Mouse (Mus musculus): Measurements from ENCODE around the gene Phc2. TPM values are rescaled to one million over a fixed set of nuclear protein-coding genes. Genes with fewer than 3 reads are reported as not detected.
"Not testable (repeated sequence)": the region's sequence is repeated elsewhere in the genome, so short reads cannot be mapped to it uniquely, and the experiment has no call there.

The Phc2 gene
- polyA plus RNA-seq (2014; fragmentation: Nextera tagmentation; extraction: Ambion mirVana) = 99.0 and 107 TPM in 2 replicates

DNA sequence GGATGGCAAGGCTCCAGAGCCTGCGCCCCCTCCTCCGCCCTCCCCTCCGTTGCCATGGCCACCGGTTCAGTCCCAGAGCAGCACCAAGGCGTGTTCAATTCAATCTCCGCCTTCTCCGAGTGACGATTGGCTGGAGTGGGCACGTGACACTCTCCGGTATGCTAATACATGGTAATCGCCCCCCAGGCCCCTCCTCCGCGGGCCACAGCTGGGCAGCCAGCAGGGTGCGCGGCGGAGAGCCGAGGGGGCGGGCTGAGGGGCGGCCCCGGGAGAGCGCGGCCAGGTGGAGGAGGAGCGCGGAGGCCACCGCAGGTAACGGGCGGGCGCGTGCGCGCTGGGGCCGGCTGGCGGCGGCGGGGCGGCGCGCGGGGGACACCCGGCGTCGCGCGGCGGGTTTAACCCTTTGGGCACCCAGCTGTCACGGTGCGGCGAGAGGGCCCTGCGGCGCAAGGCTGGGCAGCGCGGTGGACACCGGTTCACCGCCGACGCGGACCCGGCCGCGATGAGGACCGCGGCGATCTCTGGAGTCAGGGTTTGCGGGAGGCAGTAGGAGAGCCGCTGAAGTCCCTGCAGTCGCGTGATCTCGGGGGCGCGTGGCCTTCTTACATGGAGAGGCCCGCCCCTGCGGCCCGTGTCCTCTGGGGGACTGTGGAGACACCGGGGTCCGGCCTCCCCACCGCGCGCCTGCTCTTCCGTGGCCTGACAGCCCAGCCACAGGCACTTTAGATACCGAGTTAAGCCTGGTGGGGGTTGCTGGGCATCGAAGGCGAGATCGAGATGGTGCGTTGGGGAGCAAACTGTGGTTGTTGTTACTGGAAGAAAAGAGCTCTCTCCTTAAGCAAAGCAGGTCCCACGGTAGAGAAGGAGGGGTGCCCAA is at the start of gene Phc2:
Gene Phc2, plus strand, starts transcription at position 198 of the 877 bp plus-strand sequence.
- Histone ChIP-seq H3K9ac (peak within 1 kb of the TSS; percentile 67), H3K27me3 (ENCODE audit: insufficient read depth, low read length) (no peaks in the 10 kb centered on the region), H3K4me2 (peak within 1 kb of the TSS; percentile 94), H3K27ac (ENCODE audit: low read depth) (peak within 1 kb of the TSS; percentile 66), H3K4me1 (ENCODE audit: insufficient read depth) (peaks cover 20% of the 10 kb centered on the region), H3K9me3 (ENCODE audit: low read depth, low read length) (no peaks in the 10 kb centered on the region), H3K4me3 (ENCODE audit: low read depth, low read length) (peak within 1 kb of the TSS; percentile 70), H3K36me3 (ENCODE audit: insufficient read depth) (no peaks in the 10 kb centered on the region)
- TF ChIP-seq CTCF (IDR thresholded peaks at IDR 0.05; ENCODE audit: low read depth) = peak; percentile 18; the same call in 1 of the 2 replicates
- under 1% methylated on average over 85 of the region's 85 CpGs for WGBS
- DNase-seq (peak; percentile 98), ATAC-seq (ENCODE audit: insufficient read depth) (peak; percentile 91)

DNA sequence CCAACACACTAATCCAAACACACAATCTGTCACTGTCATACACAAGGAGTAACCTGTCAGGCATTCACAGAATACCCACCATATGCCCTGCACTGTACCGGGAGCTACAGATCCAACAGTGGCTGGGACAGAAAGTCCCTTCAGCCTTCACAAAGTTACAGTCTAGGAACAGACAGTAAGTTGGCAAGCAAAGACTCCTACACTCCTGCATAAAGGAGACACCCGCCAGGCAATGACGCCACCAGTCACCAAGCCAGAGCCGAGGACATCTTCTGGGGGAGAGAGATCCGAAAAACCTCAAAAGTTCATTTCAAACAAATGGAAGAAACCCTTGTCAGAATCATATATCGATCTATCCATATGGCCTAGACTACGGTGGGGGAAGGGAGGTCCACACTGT is 47.9 kb upstream of the Phc2 start:
- 92% methylated on average over 7 of the region's 7 CpGs for WGBS
- no peak for TF ChIP-seq CTCF (IDR thresholded peaks at IDR 0.05; ENCODE audit: low read depth)
- ATAC-seq (ENCODE audit: insufficient read depth) = no peak
- Histone ChIP-seq H3K4me1 (ENCODE audit: insufficient read depth) (peaks cover 4% of the 10 kb centered on the region; the same call in 1 of the 2 replicates), H3K4me3 (ENCODE audit: low read depth, low read length) (no peak overlapping the region), H3K4me2 (no peak overlapping the region), H3K9me3 (ENCODE audit: low read depth, low read length) (no peaks in the 10 kb centered on the region), H3K9ac (no peak overlapping the region), H3K36me3 (ENCODE audit: insufficient read depth) (peaks cover 22% of the 10 kb centered on the region), H3K27me3 (ENCODE audit: insufficient read depth, low read length) (no peaks in the 10 kb centered on the region), H3K27ac (ENCODE audit: low read depth) (no peak overlapping the region)
- DNase-seq = no peak

DNA sequence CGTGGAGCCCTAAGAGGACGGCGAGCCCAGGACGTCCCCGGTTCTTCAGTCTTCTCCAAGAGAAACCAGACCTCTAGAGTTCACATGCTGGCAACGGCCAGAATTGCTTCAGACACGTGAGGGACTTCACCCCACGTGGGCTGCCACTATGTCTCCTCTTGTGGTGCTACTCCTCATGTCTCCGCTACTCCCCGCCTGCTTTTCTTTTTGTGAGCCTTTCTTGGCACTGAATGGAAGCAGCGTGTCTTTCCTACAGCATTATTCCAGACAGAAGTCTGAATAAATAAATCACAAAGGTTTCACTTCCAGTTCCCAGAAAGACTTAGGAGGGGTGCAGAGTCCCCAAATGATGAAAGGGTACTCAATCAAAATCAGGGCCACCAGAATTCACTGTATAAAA is 46.8 kb upstream of the Phc2 start:
- Histone ChIP-seq H3K4me1 (ENCODE audit: insufficient read depth) (peaks cover 4% of the 10 kb centered on the region; the same call in 1 of the 2 replicates), H3K36me3 (ENCODE audit: insufficient read depth) (peaks cover 20% of the 10 kb centered on the region), H3K4me3 (ENCODE audit: low read depth, low read length) (no peak overlapping the region), H3K27ac (ENCODE audit: low read depth) (no peak overlapping the region), H3K9ac (no peak overlapping the region), H3K9me3 (ENCODE audit: low read depth, low read length) (no peaks in the 10 kb centered on the region), H3K4me2 (no peak overlapping the region), H3K27me3 (ENCODE audit: insufficient read depth, low read length) (no peaks in the 10 kb centered on the region)
- WGBS = 75% methylated on average over 11 of the region's 11 CpGs
- TF ChIP-seq CTCF (IDR thresholded peaks at IDR 0.05; ENCODE audit: low read depth) = no peak
- ATAC-seq (ENCODE audit: insufficient read depth) = no peak
- DNase-seq = no peak

DNA sequence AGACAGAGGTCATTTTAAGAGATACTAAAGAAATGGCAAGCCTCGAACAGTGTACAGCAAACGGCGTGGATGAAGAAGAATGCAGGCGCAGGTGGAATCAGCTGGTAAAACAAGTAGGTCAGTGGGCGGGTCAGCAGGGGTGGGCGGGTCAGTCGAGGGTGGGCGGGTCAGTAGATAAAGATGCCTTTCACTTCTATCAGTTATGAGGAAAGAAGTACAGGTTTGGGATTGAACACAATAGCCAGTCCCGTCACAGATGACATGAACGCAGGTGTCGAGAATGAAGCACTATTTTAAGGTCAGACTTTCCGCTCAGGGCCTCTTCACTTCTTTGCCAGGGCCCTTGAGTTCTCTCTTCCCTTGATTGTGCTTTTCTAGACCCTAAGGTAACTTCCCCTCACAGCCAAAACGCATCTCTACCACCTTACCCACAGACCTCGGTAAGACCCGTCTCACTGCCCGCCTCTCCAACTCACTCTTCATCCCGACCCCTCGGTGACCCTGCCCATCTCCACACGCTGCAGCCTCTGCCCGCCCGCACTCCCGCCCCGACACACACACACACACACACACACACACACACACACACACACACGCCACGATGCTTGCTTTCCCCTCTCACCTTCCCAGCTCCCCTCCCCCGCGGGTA is 45.1 kb upstream of the Phc2 start:
- H3K4me2 ChIP-seq = peak overlapping the region; percentile 72
- H3K4me3 ChIP-seq (ENCODE audit: low read depth, low read length) = peak overlapping the region; percentile 54
- ATAC-seq (ENCODE audit: insufficient read depth) (peak; percentile 50), DNase-seq (no peak)
- no peaks in the 10 kb centered on the region for H3K27me3 ChIP-seq (ENCODE audit: insufficient read depth, low read length)
- 5% methylated on average over 27 of the region's 27 CpGs for WGBS
- H3K4me1 ChIP-seq (ENCODE audit: insufficient read depth) = peaks cover 4% of the 10 kb centered on the region; the same call in 1 of the 2 replicates
- no peak overlapping the region for H3K27ac ChIP-seq (ENCODE audit: low read depth)
- peak overlapping the region; percentile 56 for H3K9ac ChIP-seq
- H3K36me3 ChIP-seq (ENCODE audit: insufficient read depth) = peaks cover 2% of the 10 kb centered on the region
- no peaks in the 10 kb centered on the region for H3K9me3 ChIP-seq (ENCODE audit: low read depth, low read length)
- TF ChIP-seq CTCF (IDR thresholded peaks at IDR 0.05; ENCODE audit: low read depth) = no peak

DNA sequence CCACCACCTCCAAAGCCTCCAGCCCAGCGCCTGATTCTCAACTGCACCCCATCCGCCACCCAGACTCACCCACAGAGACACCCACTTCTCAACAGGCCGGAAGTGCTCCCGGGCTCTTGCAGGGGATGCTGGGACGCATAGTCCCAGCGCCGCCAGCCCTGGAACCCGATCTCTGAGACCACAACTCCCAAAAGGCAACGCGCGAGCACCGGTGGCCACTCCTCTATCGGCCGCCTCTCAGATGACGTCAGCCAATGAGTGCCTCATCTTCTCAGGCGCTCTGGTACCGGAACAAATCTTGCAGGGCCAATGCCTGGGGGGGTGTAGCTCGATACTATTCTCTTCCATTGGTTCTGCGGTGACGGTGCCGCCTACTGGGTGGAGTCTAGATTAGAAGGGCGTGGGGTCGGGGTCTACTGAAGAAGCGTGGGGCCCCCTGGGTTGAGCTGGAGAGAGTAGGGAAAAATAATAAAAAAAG is 44.5 kb upstream of the Phc2 start, which contains the start of gene Zscan20:
Gene Zscan20, minus strand, starts transcription at position 174 of the 478 bp plus-strand sequence.
- H3K4me3 ChIP-seq (ENCODE audit: low read depth, low read length) = peak within 1 kb of the TSS; percentile 54
- DNase-seq (peak; percentile 99), ATAC-seq (ENCODE audit: insufficient read depth) (peak; percentile 97)
- H3K4me2 ChIP-seq = peak within 1 kb of the TSS; percentile 72
- H3K36me3 ChIP-seq (ENCODE audit: insufficient read depth) = no peaks in the 10 kb centered on the region
- H3K27ac ChIP-seq (ENCODE audit: low read depth) = no peak within 1 kb of the TSS
- TF ChIP-seq CTCF (IDR thresholded peaks at IDR 0.05; ENCODE audit: low read depth) = peak; percentile 47
- H3K4me1 ChIP-seq (ENCODE audit: insufficient read depth) = peaks cover 4% of the 10 kb centered on the region; the same call in 1 of the 2 replicates
- H3K9ac ChIP-seq = peak within 1 kb of the TSS; percentile 56
- H3K27me3 ChIP-seq (ENCODE audit: insufficient read depth, low read length) = no peaks in the 10 kb centered on the region
- under 1% methylated on average over 24 of the region's 24 CpGs for WGBS
- H3K9me3 ChIP-seq (ENCODE audit: low read depth, low read length) = no peaks in the 10 kb centered on the region

DNA sequence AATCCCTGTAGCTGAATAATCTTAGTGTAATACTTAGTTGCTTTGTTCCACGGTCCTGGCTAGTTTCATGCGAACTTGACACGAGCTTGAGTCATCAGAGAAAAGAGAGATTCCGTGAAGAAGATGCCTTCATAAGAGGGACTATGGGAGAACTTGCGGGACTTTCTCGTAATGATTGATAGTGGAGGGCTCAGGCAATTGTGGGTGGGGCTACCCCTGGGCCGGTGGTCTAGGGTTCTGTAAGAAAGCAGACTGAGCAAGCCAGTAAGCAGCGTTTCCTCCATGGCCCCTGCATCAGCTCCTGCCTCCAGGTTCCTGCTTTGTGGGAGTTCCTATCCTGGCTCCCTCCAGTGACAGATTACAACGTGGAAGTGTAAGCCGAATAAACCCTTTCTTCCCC is 43.8 kb upstream of the Phc2 start:
- TF ChIP-seq CTCF (IDR thresholded peaks at IDR 0.05; ENCODE audit: low read depth) = no peak
- no peaks in the 10 kb centered on the region for H3K27me3 ChIP-seq (ENCODE audit: insufficient read depth, low read length)
- no peak overlapping the region for H3K4me3 ChIP-seq (ENCODE audit: low read depth, low read length)
- no peak overlapping the region for H3K27ac ChIP-seq (ENCODE audit: low read depth)
- peak overlapping the region; percentile 72 for H3K4me2 ChIP-seq
- DNase-seq = no peak
- no peaks in the 10 kb centered on the region for H3K36me3 ChIP-seq (ENCODE audit: insufficient read depth)
- H3K4me1 ChIP-seq (ENCODE audit: insufficient read depth) = peaks cover 4% of the 10 kb centered on the region; the same call in 1 of the 2 replicates
- H3K9ac ChIP-seq = no peak overlapping the region
- WGBS = 16% methylated on average over 10 of the region's 10 CpGs
- no peak for ATAC-seq (ENCODE audit: insufficient read depth)
- no peaks in the 10 kb centered on the region for H3K9me3 ChIP-seq (ENCODE audit: low read depth, low read length)

DNA sequence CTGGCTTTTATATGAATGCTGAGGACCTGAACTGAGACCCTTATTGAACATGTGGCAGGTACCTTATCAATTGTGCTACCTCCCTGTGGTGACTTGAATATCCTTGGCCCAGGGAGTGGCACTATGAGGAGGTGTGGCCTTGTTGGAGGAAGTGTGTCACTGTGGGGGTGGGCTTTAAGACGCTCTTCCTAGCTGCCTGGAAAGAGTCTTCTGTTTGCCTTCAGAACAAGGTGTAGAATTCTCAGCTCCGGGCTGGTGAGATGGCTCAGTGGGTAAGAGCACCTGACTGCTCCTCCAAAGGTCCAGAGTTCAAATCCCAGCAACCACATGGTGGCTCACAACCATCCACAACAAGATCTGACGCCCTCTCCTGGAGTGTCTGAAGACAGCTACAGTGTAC is 42.8 kb upstream of the Phc2 start:
- not testable (repeated sequence) for H3K27ac ChIP-seq (ENCODE audit: low read depth); H3K27me3 ChIP-seq (ENCODE audit: insufficient read depth, low read length); DNase-seq; H3K36me3 ChIP-seq (ENCODE audit: insufficient read depth); H3K4me3 ChIP-seq (ENCODE audit: low read depth, low read length); H3K9me3 ChIP-seq (ENCODE audit: low read depth, low read length); H3K4me1 ChIP-seq (ENCODE audit: insufficient read depth); ATAC-seq (ENCODE audit: insufficient read depth); H3K4me2 ChIP-seq; H3K9ac ChIP-seq
- 77% methylated on average over 3 of the region's 3 CpGs for WGBS

Data from lung, embryonic 14.5 days (tissue).